Mouse (Mus musculus) testis, adult 10 weeks (tissue): ENCODE measurements around the gene Fat1. TPM values are rescaled to one million over a fixed set of nuclear protein-coding genes. Genes with fewer than 3 reads are reported as not detected.

Source experiments
- polyA plus RNA-seq: library from polyadenylated mRNA; stranded (reverse); fragments of 350-450 nt; fragmentation: Illumina TruSeq; extraction: RNeasy Lipid Tissue Mini Kit (QIAGEN cat#74804); gene quantifications from one replicate; pipeline ENCODE4 v1.2.3, GENCODE M21; 2014; ENCODE audit warnings: low read depth, low replicate concordance

Gene Fat1
- polyA plus RNA-seq: 5.5 TPM

GRCm38 (mm10) chr8:44934850-44935497 is at the start of gene Fat1:
TSS of gene Fat1 (plus strand) at chr8:44935447.

GRCm38 (mm10) chr8:45068759-45069386 is 133.6 kb downstream of the Fat1 start, which contains the start of gene Mtnr1a:
TSS of gene Mtnr1a (plus strand) at chr8:45069137.

Other genes with a start within 250 kb of the Fat1 start
- 3.2 TPM for gene Mtnr1a, start 133.7 kb downstream of the Fat1 start, polyA plus RNA-seq